9 mouse cellular contexts compared by ENCODE assay signal in genomic region chr4:141302428-141303401, GRCm38 (mm10). TPM values are rescaled to one million over a fixed set of nuclear protein-coding genes. Genes with fewer than 3 reads are reported as not detected.
A peak's percentile ranks its signal among the peaks of the same experiment; 100 is the strongest.
DNase-seq lines count a peak whose midpoint lies in the region; ATAC-seq and TF ChIP-seq lines count a peak whose summit lies in the region.
"Had no signal": no experiment of that assay in that cellular context is flagged by ENCODE, and none has a peak within 500 bp of the region (broad histone marks: within the 10 kb centered on the region; RNA-seq: fewer than 3 reads in every experiment).

No protein-coding gene starts in this region.

- peaks cover 46% of the 10 kb centered on the region for H3K4me1 ChIP-seq in megakaryocyte, embryonic 14.5 days
- peaks cover 53% of the 10 kb centered on the region for H3K4me1 ChIP-seq in limb, embryonic 13.5 days
- peaks cover 19% of the 10 kb centered on the region for H3K4me1 ChIP-seq in small intestine, adult 2 months (ENCODE audit: control insufficient read depth, insufficient read depth, insufficient read length, low read length)

- 14% methylated on average over 27 of the region's 27 CpGs for WGBS in limb, embryonic 13.5 days
- 13% methylated on average over 27 of the region's 27 CpGs for WGBS in small intestine, adult 2 months

- H3K9ac ChIP-seq in limb, embryonic 13.5 days: peak overlapping the region; percentile 78

- H3K27me3 ChIP-seq in megakaryocyte, embryonic 14.5 days (replicated peaks): peaks cover 88% of the 10 kb centered on the region
- peaks cover 44% of the 10 kb centered on the region for H3K27me3 ChIP-seq in limb, embryonic 13.5 days
- no peaks in the 10 kb centered on the region for H3K27me3 ChIP-seq in small intestine, adult 2 months (ENCODE audit: control insufficient read depth, insufficient read depth, low read length)

- no peak overlapping the region for H3K27ac ChIP-seq in limb, embryonic 13.5 days
- peak overlapping the region; percentile 84 for H3K27ac ChIP-seq in small intestine, adult 2 months (ENCODE audit: insufficient read depth, low read depth, low read length)

- no peak for TF ChIP-seq CTCF in small intestine, adult 2 months (IDR thresholded peaks at IDR 0.05; ENCODE audit: extremely low read depth, insufficient read length, insufficient replicate concordance, low read depth, low read length)

- peak overlapping the region; percentile 96 for H3K4me2 ChIP-seq in limb, embryonic 13.5 days (replicated peaks)

- H3K4me3 ChIP-seq in megakaryocyte, embryonic 14.5 days (replicated peaks): peak overlapping the region; percentile 89
- peak overlapping the region; percentile 68 for H3K4me3 ChIP-seq in limb, embryonic 13.5 days
- peak overlapping the region; percentile 80 for H3K4me3 ChIP-seq in small intestine, adult 2 months (ENCODE audit: low read depth, low read length)

- no peak for ATAC-seq in megakaryocyte, adult 5-6 weeks (ENCODE audit: poor library complexity, severe bottlenecking)
- no peak for ATAC-seq in limb, embryonic 13.5 days (ENCODE audit: low FRiP score, low read depth)

- peak; percentile 45 for DNase-seq in adrenal gland, postnatal 10 days
- DNase-seq in adrenal gland, postnatal 25 days: no peak
- DNase-seq in urinary bladder, postnatal 10 days (ENCODE audit: low spot score): no peak
- no peak for DNase-seq in cerebellum, adult 18-20 months
- DNase-seq: cerebellum, adult 8-10 months had no signal

- no peaks in the 10 kb centered on the region for H3K36me3 ChIP-seq in megakaryocyte, embryonic 14.5 days (replicated peaks; ENCODE audit: low read length)
- H3K36me3 ChIP-seq in limb, embryonic 13.5 days: no peaks in the 10 kb centered on the region
- peaks cover 11% of the 10 kb centered on the region for H3K36me3 ChIP-seq in small intestine, adult 2 months (ENCODE audit: control insufficient read depth, insufficient read depth, low read length)

- no peak for TF ChIP-seq POLR2A in small intestine, adult 2 months (IDR thresholded peaks at IDR 0.05; ENCODE audit: low read depth, low read length)

- no peaks in the 10 kb centered on the region for H3K9me3 ChIP-seq in megakaryocyte, embryonic 14.5 days
- H3K9me3 ChIP-seq in limb, embryonic 13.5 days: no peaks in the 10 kb centered on the region

RNA-seq across cellular contexts. Expression of gene Epha2, which starts 1.7 kb away (rescaled TPM):
- 10 to 100 TPM; 13.4 to 18.1 TPM for total RNA-seq in adrenal gland, postnatal 10 days (2021)
- 18.7 and 19.3 TPM in 2 replicates for total RNA-seq in adrenal gland, postnatal 25 days (2021)
- polyA plus RNA-seq in megakaryocyte, embryonic 14.5 days (2012; ENCODE audit: insufficient read depth, low replicate concordance): not detected in 2 replicates
- total RNA-seq in megakaryocyte, adult 5-6 weeks (2015): 1.1 TPM in 2 replicates
- total RNA-seq in megakaryocyte, adult 5-6 weeks (2017): 1.3 and 2.1 TPM in 2 replicates
- polyA plus RNA-seq in limb, embryonic 13.5 days (2015; fragmentation: Nextera tagmentation; extraction: Ambion mirVana): 2.6 and 3.9 TPM in 2 replicates
- 28.3 and 86.3 TPM in 2 replicates for polyA plus RNA-seq in small intestine, adult 2 months (2012; rRNA removed)
